Mouse (Mus musculus): ENCODE data around the gene Cd47. TPM values are rescaled to one million over a fixed set of nuclear protein-coding genes. Genes with fewer than 3 reads are reported as not detected.

The Cd47 gene
- polyA plus RNA-seq, 1 experiment from 2014 or later: 133 TPM

DNA sequence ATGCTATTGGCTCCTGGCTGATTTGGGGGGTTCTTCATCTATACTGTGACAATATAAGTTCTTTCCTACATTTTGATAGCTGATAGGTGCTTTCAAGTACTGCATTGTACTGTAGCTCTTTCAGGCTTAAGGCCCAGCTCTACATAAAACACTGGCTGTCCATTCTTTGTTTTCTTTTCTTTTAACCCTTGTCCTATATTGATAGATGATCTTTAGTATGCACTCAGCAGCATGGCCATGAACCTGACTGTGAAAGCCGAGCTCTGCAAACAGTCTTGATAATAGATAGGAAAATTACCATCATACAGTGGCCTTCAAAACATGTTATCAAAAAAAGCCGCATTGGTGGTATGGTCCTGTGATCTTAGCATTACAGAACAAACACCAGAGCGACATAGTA is 87.0 kb downstream of the Cd47 start:
- Histone ChIP-seq H3K36me3 (ENCODE audit: control insufficient read depth, insufficient read depth, low read length) (peaks cover 6% of the 10 kb centered on the region; the same call in 1 of the 2 replicates), H3K27ac (replicated peaks; ENCODE audit: low read depth, low read length) (no peak overlapping the region), H3K4me1 (ENCODE audit: control insufficient read depth, insufficient read depth, low read length) (no peaks in the 10 kb centered on the region), H3K9ac (replicated peaks; ENCODE audit: low read length) (no peak overlapping the region), H3K27me3 (ENCODE audit: control insufficient read depth, insufficient read depth, low read length) (no peaks in the 10 kb centered on the region), H3K4me2 (ENCODE audit: low read length) (no peak overlapping the region), H3K9me3 (ENCODE audit: control insufficient read depth, low read length) (0 out of 2 replicates have a peak, but pooled peaks cover 2% of the 10 kb centered on the region), H3K4me3 (replicated peaks; ENCODE audit: low read depth, low read length) (no peak overlapping the region)
- DNase-seq (no peak), ATAC-seq (ENCODE audit: low FRiP score, low TSS enrichment) (no peak)
- 89% methylated on average over 3 of the region's 3 CpGs for WGBS

DNA sequence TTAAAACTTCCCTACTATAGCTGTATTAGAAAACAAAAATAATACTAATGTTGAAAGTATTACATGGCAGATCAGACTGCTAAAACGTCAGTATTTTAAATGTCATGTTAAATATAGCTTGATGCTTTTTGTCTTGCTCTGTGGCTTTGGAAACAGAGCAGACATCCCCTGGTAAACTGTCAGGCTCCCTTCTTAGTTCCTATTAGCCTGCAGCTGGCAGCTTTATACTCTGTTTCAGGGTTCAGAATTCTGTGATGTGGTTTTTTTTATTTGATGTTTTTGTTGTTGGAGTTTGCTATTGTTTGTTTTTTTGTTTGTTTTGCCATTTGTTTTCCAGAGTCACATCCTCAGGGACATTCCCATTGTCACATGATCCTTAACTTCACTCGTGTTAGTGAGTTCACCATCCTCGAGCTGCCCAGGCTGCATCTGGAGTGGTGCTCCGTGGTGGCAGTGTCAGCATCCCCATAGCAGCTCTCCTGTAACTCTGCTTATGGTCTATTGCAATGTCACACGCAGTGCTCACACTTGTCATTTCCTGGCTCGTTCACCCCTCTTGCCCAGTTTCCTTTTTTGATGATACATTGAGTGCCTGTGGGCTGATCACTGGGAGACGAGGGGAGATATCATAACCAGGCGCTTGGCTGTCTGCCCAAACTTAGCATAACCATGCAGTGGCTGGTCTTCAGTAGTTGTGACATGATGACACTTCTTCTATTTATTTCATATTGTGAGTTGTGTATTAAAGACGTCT is 87.7 kb downstream of the Cd47 start:
- no peak overlapping the region for H3K4me3 ChIP-seq (replicated peaks; ENCODE audit: low read depth, low read length)
- 0 out of 2 replicates have a peak, but pooled peaks cover 3% of the 10 kb centered on the region for H3K9me3 ChIP-seq (ENCODE audit: control insufficient read depth, low read length)
- ATAC-seq (ENCODE audit: low FRiP score, low TSS enrichment): no peak
- DNase-seq: no peak
- H3K4me2 ChIP-seq (ENCODE audit: low read length): no peak overlapping the region
- no peak overlapping the region for H3K27ac ChIP-seq (replicated peaks; ENCODE audit: low read depth, low read length)
- peaks cover 6% of the 10 kb centered on the region; the same call in 1 of the 2 replicates for H3K36me3 ChIP-seq (ENCODE audit: control insufficient read depth, insufficient read depth, low read length)
- 84% methylated on average over 9 of the region's 9 CpGs for WGBS
- no peaks in the 10 kb centered on the region for H3K4me1 ChIP-seq (ENCODE audit: control insufficient read depth, insufficient read depth, low read length)
- no peak overlapping the region for H3K9ac ChIP-seq (replicated peaks; ENCODE audit: low read length)
- H3K27me3 ChIP-seq (ENCODE audit: control insufficient read depth, insufficient read depth, low read length): no peaks in the 10 kb centered on the region

GRCm38 (mm10) chr16:49889031-49889655 is 88.8 kb downstream of the Cd47 start:
- ATAC-seq (ENCODE audit: low FRiP score, low TSS enrichment) (no peak), DNase-seq (no peak)
- H3K4me1 ChIP-seq (ENCODE audit: control insufficient read depth, insufficient read depth, low read length): no peaks in the 10 kb centered on the region
- H3K27ac ChIP-seq (replicated peaks; ENCODE audit: low read depth, low read length): no peak overlapping the region
- H3K9ac ChIP-seq (replicated peaks; ENCODE audit: low read length): no peak overlapping the region
- no peaks in the 10 kb centered on the region for H3K27me3 ChIP-seq (ENCODE audit: control insufficient read depth, insufficient read depth, low read length)
- H3K4me3 ChIP-seq (replicated peaks; ENCODE audit: low read depth, low read length): no peak overlapping the region
- 81% methylated on average over 2 of the region's 2 CpGs for WGBS
- H3K9me3 ChIP-seq (ENCODE audit: control insufficient read depth, low read length): 0 out of 2 replicates have a peak, but pooled peaks cover 3% of the 10 kb centered on the region
- no peak overlapping the region for H3K4me2 ChIP-seq (ENCODE audit: low read length)
- peaks cover 6% of the 10 kb centered on the region; the same call in 1 of the 2 replicates for H3K36me3 ChIP-seq (ENCODE audit: control insufficient read depth, insufficient read depth, low read length)

DNA sequence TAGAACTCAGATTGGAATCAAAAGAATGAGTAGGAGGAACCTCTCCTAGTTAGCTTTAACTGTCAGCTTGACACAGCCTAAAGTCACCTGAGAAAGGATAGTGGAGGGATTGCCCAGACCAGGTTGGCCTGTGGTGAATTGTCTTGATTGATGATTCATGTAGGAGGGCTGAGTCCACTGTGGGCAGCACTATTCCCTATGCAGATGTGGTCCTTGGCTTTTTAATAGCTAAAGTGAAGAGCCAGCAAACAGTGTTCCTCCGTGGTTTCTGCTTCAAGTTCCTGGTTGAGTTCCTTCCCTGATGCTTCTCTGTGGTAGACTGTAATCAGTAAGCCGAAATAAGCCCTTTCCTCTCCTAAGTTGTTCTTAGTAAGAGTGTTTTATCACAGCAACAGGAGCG is 91.9 kb downstream of the Cd47 start:
- Histone ChIP-seq H3K4me3 (replicated peaks; ENCODE audit: low read depth, low read length) (no peak overlapping the region), H3K36me3 (ENCODE audit: control insufficient read depth, insufficient read depth, low read length) (peaks cover 11% of the 10 kb centered on the region; the same call in 1 of the 2 replicates), H3K4me1 (ENCODE audit: control insufficient read depth, insufficient read depth, low read length) (no peaks in the 10 kb centered on the region), H3K27ac (replicated peaks; ENCODE audit: low read depth, low read length) (no peak overlapping the region), H3K4me2 (ENCODE audit: low read length) (no peak overlapping the region), H3K27me3 (ENCODE audit: control insufficient read depth, insufficient read depth, low read length) (no peaks in the 10 kb centered on the region), H3K9me3 (ENCODE audit: control insufficient read depth, low read length) (0 out of 2 replicates have a peak, but pooled peaks cover 3% of the 10 kb centered on the region), H3K9ac (replicated peaks; ENCODE audit: low read length) (no peak overlapping the region)
- DNase-seq (no peak), ATAC-seq (ENCODE audit: low FRiP score, low TSS enrichment) (no peak)
- 97% methylated on average over 3 of the region's 3 CpGs for WGBS

- Histone ChIP-seq H3K4me3 (replicated peaks; ENCODE audit: low read depth, low read length) (no peak overlapping the region), H3K4me1 (ENCODE audit: control insufficient read depth, insufficient read depth, low read length) (no peaks in the 10 kb centered on the region), H3K4me2 (ENCODE audit: low read length) (no peak overlapping the region), H3K36me3 (ENCODE audit: control insufficient read depth, insufficient read depth, low read length) (peaks cover 13% of the 10 kb centered on the region; the same call in 1 of the 2 replicates), H3K27me3 (ENCODE audit: control insufficient read depth, insufficient read depth, low read length) (no peaks in the 10 kb centered on the region), H3K27ac (replicated peaks; ENCODE audit: low read depth, low read length) (no peak overlapping the region), H3K9ac (replicated peaks; ENCODE audit: low read length) (no peak overlapping the region), H3K9me3 (ENCODE audit: control insufficient read depth, low read length) (0 out of 2 replicates have a peak, but pooled peaks cover 3% of the 10 kb centered on the region)
- DNase-seq (no peak), ATAC-seq (ENCODE audit: low FRiP score, low TSS enrichment) (no peak)
- WGBS: 82% methylated on average over 2 of the region's 2 CpGs
These were observed 92.6 kb downstream of the Cd47 start for GRCm38 (mm10) chr16:49892945-49893344.

DNA sequence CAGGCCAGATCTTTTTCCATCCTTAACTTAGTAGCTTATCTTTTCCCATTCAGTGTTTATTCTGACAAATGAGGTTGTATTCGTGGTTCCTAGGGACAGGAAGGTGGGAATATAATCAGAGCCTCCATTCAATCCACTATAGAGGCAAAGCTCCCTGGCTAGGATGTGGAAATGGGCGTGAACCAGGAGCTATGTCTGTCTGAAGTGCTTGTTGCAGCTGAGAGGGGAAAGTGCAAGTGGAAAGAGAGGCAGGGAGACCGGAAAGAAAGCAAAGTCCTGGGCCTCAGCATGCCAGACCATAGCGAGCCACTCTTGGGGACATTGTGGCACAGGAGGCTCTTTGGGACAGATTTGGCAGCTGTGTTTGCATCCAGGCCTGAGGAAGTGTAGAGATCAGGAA is 94.3 kb downstream of the Cd47 start:
- Histone ChIP-seq H3K27ac (replicated peaks; ENCODE audit: low read depth, low read length) (no peak overlapping the region), H3K36me3 (ENCODE audit: control insufficient read depth, insufficient read depth, low read length) (peaks cover 20% of the 10 kb centered on the region; the same call in 1 of the 2 replicates), H3K4me2 (ENCODE audit: low read length) (no peak overlapping the region), H3K27me3 (ENCODE audit: control insufficient read depth, insufficient read depth, low read length) (no peaks in the 10 kb centered on the region), H3K9ac (replicated peaks; ENCODE audit: low read length) (no peak overlapping the region), H3K4me1 (ENCODE audit: control insufficient read depth, insufficient read depth, low read length) (no peaks in the 10 kb centered on the region), H3K4me3 (replicated peaks; ENCODE audit: low read depth, low read length) (no peak overlapping the region), H3K9me3 (ENCODE audit: control insufficient read depth, low read length) (0 out of 2 replicates have a peak, but pooled peaks cover 3% of the 10 kb centered on the region)
- WGBS: 60% methylated on average over 4 of the region's 4 CpGs
- DNase-seq (no peak), ATAC-seq (ENCODE audit: low FRiP score, low TSS enrichment) (no peak)

GRCm38 (mm10) chr16:49896132-49896531 is 95.8 kb downstream of the Cd47 start:
- ATAC-seq (ENCODE audit: low FRiP score, low TSS enrichment) (no peak), DNase-seq (no peak)
- Histone ChIP-seq H3K4me3 (replicated peaks; ENCODE audit: low read depth, low read length) (no peak overlapping the region), H3K4me1 (ENCODE audit: control insufficient read depth, insufficient read depth, low read length) (no peaks in the 10 kb centered on the region), H3K9me3 (ENCODE audit: control insufficient read depth, low read length) (0 out of 2 replicates have a peak, but pooled peaks cover 3% of the 10 kb centered on the region), H3K27me3 (ENCODE audit: control insufficient read depth, insufficient read depth, low read length) (no peaks in the 10 kb centered on the region), H3K27ac (replicated peaks; ENCODE audit: low read depth, low read length) (no peak overlapping the region), H3K4me2 (ENCODE audit: low read length) (no peak overlapping the region), H3K9ac (replicated peaks; ENCODE audit: low read length) (no peak overlapping the region), H3K36me3 (ENCODE audit: control insufficient read depth, insufficient read depth, low read length) (peaks cover 20% of the 10 kb centered on the region; the same call in 1 of the 2 replicates)
- WGBS: 87% methylated on average over 8 of the region's 8 CpGs

DNA sequence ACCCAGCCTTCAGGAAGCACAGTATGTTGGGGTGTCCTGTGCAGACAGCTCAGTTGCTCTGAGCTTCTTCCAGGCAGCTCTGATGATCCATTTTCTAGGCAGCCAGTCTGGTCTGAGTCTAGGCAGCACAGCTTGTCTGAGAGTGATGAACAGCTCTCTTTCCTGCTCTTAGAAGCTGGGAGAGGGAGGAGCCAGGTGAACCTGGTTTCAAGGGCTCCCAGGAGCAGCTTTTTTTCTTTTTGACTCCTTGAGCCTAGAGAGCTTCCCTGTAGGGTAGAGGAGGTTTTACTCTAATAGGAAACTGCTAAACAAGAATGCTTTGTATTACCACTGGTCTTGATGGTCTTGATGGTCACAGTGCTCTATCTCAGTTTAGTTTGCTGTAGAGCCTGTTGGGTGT is 101.1 kb downstream of the Cd47 start:
- ATAC-seq (ENCODE audit: low FRiP score, low TSS enrichment): no peak
- Histone ChIP-seq H3K27ac (replicated peaks; ENCODE audit: low read depth, low read length) (no peak overlapping the region), H3K27me3 (ENCODE audit: control insufficient read depth, insufficient read depth, low read length) (no peaks in the 10 kb centered on the region), H3K9ac (replicated peaks; ENCODE audit: low read length) (no peak overlapping the region), H3K9me3 (ENCODE audit: control insufficient read depth, low read length) (no peaks in the 10 kb centered on the region), H3K4me3 (replicated peaks; ENCODE audit: low read depth, low read length) (no peak overlapping the region), H3K36me3 (ENCODE audit: control insufficient read depth, insufficient read depth, low read length) (0 out of 2 replicates have a peak, but pooled peaks cover 11% of the 10 kb centered on the region), H3K4me1 (ENCODE audit: control insufficient read depth, insufficient read depth, low read length) (peaks cover 2% of the 10 kb centered on the region; the same call in 1 of the 2 replicates), H3K4me2 (ENCODE audit: low read length) (no peak overlapping the region)
- no peak for DNase-seq

Data from midbrain, embryonic 14.5 days (tissue).